Mouse (Mus musculus) layer of hippocampus, adult 11-12 months (tissue): Measurements from ENCODE around the gene Lrrn4cl.
"Not testable (repeated sequence)": the region's sequence is repeated elsewhere in the genome, so short reads cannot be mapped to it uniquely, and the experiment has no call there.

Source experiments
- DNase-seq: peaks from one replicate; pipeline ENCODE4 v3.0.0; 2022; ENCODE audit warnings: low spot score

The Lrrn4cl gene

GRCm38 (mm10) chr19:8881034-8881392, 30.4 kb downstream of the Lrrn4cl start:
- DNase-seq: no peak

DNA sequence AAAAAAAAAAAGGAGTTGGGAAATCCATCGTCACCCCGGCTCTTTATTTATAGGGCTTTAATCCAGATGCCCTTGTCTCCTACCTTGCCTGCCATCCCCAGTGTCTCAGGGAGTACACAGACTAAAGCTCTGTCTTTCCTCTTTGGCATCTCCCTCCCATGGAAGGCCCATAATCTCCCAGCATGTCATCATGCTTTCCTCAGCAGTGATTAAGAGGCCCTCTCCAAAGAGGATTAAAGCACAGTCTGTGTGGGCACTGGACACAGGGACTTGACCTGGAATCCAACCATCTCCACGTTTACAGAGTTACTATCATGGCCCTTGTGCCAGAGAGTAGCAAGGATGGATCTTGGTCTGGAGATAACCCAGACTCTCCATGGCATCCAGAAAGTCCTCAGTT, 33.0 kb downstream of the Lrrn4cl start, which contains the start of the genes Lbhd1 and Gm49403:
Lbhd1 (plus strand) TSS at position 117 of the 400 bp plus-strand sequence.
Gm49403 (plus strand) TSS at position 315 of the 400 bp plus-strand sequence.
- DNase-seq: no peak

DNA sequence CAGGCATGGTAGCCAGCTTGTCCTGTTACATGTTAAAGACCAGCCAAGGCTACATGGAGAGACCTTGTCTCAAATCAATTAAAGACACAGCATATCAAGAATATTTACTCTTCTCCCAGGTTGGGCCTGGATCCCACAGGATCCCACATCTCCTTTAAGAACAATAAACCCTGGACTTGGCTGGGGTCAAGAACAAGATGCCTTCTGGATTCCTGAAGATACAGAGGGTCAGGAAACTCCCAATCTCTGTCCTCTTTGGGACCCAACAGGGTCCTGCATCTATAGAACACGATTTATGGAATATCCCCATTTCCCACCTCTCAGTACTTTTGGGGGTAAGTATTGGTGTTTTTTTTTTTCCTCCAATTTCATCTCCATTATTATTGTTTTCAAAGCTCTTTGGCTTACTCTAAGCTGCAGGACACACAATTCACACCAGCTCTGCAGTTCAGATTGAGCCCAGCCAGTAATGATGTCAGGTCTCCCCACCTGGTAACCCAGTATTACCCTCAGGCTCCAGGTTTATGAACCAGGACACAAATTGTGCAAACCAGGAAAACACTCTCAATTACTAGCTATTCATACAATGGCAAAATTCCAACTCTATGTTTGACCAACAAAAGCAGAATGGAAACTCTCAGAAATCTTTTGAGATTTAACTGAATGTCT, 36.5 kb downstream of the Lrrn4cl start:
- no peak for DNase-seq

DNA sequence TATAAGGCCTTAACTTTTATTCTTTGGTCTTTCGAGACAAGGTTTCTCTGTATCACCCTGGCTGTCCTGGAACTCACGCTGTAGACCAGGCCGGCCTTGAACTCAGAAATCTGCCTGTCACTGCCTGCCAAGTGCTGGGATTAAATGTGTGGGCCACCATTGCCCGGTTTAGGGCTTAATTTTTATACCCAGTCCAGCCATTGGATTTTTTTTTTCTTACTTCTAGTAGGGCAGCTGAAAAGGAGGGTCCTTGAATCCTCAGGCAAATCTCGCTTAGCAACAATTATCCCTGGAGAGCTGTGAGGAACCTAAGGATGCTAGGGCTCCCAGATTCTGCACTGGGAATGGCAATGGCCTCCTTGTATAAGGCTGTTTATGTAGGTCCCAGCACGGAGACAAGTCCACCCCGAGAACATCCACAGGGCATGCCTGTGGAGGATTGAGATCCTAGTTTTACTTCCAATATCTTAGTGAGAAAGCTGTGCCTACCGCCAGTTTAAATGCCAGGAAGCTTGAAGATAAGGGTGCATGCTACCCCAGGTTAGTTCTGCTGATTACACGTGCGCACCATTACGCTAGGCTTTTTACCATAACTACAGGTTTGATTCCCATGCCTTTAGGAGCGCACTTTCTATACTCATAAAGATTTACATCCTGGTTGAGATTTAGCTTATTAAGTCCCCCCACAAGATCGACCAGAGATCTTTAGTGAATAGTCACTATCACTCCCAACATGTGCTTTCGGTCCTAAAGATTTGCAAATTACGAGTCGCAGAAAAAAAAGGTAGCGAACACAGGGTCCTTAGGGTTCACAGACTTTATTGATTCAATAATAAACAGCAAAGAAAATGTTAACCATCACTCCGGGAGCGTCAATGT, 37.3 kb downstream of the Lrrn4cl start:
- no peak for DNase-seq

DNA sequence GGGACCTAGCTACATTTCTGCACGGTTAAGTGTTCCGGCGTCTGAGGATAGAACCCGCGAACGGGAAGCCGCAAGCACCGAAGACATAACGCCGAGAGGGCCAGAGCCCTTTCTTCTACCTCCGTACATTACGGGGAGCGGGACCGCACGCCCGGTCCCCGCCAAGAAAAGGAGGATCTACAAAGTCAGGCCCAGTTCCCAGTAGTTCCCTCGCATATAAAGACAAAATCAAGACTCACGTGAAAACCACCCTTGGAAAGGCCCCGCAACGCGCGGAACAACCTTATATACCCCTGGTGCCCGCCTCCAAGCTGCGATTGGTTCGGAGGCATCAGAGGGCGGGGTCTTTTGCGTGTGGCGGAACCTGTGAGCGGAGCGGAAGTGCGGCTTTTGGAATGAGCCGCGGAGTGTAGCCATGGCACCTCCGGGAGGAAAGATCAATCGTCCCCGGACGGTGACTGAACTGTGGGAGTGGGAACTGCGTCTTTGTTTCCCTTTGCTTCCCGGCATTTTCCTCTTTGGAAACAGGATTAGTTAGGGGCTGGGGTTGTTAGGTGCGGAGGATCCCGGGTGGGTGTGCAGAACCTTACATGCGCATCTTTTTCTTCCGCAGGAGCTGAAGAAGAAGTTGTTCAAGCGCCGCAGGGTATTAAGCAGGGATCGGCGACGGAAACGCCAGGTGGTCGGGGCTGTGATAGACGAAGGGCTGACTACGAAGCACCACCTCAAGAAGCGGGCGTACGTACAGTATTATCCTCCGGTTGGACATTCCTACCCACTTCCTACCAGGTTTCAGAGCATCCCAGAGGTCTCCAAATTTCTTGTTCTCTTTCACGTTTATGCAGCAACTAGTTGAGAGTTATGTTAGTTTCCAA, 38.2 kb downstream of the Lrrn4cl start, which contains the start of the genes 1810009A15Rik and Gm49416:
1810009A15Rik (plus strand) TSS at position 343 of the 875 bp plus-strand sequence.
Gm49416 (plus strand) TSS at position 416 of the 875 bp plus-strand sequence.
- DNase-seq: peak; percentile 95

GRCm38 (mm10) chr19:8892829-8893766, 42.5 kb downstream of the Lrrn4cl start, which contains the start of gene Ints5:
Gene Ints5, plus strand, starts transcription at chr19:8893005.
- DNase-seq: peak; percentile 84

DNA sequence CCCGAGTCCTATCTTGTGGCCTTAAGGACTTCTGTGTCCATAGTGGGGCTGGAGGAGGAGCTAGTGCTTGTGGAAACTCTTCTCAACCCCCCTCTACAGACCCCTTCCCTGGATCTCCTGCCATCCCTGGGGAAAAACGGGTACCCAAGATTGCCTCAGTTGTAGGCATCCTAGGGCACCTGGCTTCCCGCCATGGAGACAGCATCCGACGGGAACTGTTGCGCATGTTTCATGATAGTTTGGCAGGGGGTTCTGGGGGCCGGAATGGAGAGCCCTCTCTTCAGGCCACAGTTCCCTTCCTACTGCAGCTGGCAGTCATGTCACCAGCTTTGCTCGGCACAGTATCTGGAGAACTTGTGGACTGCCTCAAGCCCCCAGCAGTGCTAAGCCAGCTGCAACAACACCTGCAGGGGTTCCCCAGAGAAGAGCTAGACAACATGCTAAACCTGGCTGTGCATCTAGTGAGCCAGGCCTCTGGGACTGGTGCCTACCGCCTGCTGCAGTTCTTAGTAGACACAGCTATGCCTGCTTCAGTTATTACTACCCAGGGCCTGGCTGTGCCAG, 44.9 kb downstream of the Lrrn4cl start:
- no peak for DNase-seq

GRCm38 (mm10) chr19:8896231-8896630, 45.7 kb downstream of the Lrrn4cl start:
- not testable (repeated sequence) for DNase-seq

DNA sequence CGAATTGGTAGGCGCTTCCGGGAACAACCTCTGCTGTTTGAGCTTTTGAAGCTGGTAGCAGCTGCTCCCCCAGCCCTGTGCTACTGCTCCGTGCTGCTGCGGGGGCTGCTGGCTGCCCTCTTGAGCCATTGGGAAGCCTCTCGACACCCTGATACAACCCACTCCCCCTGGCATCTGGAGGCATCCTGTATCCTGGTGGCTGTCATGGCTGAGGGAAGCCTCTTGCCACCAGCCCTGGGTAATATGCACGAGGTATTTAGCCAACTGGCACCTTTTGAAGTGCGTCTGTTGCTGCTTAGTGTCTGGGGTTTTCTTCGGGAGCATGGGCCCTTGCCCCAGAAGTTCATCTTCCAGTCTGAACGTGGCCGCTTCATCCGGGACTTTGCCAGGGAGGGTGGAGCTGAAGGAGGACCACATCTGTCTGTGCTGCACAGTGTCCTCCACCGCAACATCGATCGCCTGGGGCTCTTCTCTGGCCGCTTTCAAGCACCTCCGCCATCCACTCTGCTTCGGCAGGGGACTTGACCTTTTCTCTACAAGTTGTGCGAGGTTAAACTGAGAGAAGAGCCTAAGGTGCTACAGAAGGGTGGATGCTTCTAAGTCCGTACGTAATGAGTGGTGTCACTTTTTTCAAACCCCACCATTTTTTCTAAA, 46.8 kb downstream of the Lrrn4cl start:
- DNase-seq: not testable (repeated sequence)

GRCm38 (mm10) chr19:8897865-8898495, 47.4 kb downstream of the Lrrn4cl start, which contains the start of gene Ganab:
Gene Ganab, plus strand, starts transcription at chr19:8898071.
- peak; percentile 97 for DNase-seq

DNA sequence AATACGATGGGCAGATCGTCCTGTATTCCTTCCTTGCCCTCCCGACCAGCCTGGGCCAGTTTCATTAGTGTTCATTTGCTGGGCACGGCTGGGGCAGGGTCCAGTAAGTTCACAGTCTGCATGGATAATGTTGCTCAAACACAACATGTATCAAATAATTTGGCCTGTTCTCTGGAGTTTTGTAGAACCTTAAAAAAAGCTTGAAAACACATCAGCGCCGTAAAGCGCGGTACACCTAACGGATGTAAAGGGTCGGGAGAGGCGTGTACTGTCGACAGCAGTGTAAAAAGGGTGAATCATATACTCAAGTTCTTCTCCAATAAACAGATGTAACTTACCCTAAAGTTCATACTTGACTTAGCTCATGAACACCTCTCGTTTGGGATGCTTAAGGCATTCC, 48.0 kb downstream of the Lrrn4cl start:
- no peak for DNase-seq

GRCm38 (mm10) chr19:8899079-8899478, 48.5 kb downstream of the Lrrn4cl start:
- DNase-seq: no peak

DNA sequence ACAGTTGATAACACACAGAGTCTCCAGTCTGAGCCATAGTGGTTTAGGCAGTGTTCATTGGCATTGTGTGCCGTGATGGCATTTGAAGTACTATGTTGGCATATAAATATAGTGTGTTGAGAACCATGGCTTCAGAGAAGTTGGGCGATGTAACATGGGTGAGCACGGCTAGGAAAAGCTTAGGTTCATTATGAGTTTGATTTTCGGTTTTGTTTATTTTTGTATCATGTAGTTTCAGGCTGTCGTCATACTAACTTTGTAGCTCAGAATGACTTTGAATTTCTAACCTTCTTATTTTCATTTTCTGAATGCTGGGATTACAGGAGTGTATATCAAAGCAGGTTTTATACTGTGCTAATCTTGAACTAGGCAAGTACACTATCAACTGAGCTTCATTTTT, 52.8 kb downstream of the Lrrn4cl start:
- no peak for DNase-seq
